Mouse (Mus musculus) kidney, adult 2 months (tissue): ENCODE measurements around the gene Etv5.

Experiments
- CTCF ChIP-seq: fragments of 200-500 bp; conservative IDR thresholded peaks from 2 replicates; pipeline ENCODE4 v1.5.1; 2011; ENCODE audit warnings: low read depth, mild to moderate bottlenecking, control low read depth, low read length, moderate library complexity, mixed read lengths; ENCODE audit not compliant: insufficient read depth, insufficient read length
- POLR2A ChIP-seq: fragments of 200-500 bp; IDR thresholded peaks from one replicate; pipeline ENCODE4 v1.6.1; 2011; ENCODE audit warnings: low read depth, low read length, control low read depth

GRCm38 (mm10) chr16:22452082-22452481, 12.6 kb upstream of the Etv5 start:
- TF ChIP-seq POLR2A, result no peak
- no peak for TF ChIP-seq CTCF
